Mouse (Mus musculus): Measurements from ENCODE around the gene Kcnd3. TPM values are rescaled to one million over a fixed set of nuclear protein-coding genes. Genes with fewer than 3 reads are reported as not detected.

Kcnd3 gene
- polyA plus RNA-seq, 1 experiment from 2014 or later = 0.10 TPM

DNA sequence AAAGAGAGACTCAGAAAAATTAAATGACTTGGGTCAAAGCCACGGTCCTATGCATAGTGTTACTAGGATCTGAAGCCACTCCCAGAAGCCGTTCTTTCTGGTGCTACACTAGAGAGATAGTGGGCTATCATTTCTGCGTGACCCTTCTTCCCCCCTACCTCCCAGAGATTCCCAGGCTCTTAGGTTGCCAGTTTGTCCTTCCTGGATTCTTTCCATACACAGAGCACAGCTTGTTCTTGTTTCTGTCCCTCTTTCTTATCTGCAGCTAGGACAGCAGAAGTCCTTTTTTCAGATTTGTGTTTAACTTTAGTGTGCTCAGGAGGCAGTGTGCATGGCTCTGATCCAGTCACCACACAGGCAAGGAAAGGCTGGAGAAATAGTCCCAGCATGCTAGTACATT is 52.1 kb downstream of the Kcnd3 start:
- Histone ChIP-seq H3K4me1 (replicated peaks) (no peaks in the 10 kb centered on the region), H3K4me3 (replicated peaks) (no peak overlapping the region), H3K9ac (no peak overlapping the region), H3K27me3 (no peaks in the 10 kb centered on the region), H3K4me2 (no peak overlapping the region), H3K9me3 (replicated peaks) (no peaks in the 10 kb centered on the region), H3K27ac (no peak overlapping the region), H3K36me3 (no peaks in the 10 kb centered on the region)
- WGBS (ENCODE audit: insufficient replicate concordance) = 55% methylated on average over 3 of the region's 3 CpGs
- DNase-seq = no peak
- ATAC-seq (ENCODE audit: low read depth) = no peak

DNA sequence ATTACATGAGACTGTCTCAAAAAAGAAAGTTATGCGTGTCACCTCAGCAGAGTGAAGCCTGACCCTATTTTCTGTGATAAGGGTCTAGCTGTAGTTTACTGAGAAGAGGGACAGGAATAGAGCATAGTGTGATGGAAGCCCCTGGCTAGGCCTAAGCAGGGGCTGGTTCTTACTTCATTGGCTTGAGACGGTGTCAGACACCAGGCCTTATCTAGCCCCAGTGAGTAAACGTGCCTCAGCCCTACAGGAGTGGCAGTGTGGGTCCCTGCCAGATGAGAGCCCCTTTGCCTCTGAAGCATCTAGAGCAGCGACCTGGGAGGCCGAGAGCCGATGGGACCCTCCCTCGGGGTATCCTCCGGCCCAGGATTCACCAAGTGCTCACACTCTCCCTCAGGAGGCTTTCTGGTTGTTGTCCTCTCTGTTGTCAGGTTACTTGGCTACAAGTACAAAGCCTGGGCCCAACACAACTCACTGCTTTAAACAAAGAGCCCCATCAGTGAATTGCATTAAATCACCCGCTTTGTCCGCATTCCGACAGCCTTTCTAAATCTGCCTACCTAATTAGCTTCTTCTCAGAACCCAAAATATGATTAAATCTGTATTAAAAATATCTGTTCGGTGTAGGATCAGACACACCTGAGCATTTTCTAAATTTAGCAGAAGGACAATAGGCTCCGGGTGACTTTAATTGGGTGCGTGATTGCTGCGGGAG is 53.2 kb downstream of the Kcnd3 start:
- no peak overlapping the region for H3K4me3 ChIP-seq (replicated peaks)
- no peaks in the 10 kb centered on the region for H3K4me1 ChIP-seq (replicated peaks)
- H3K36me3 ChIP-seq = no peaks in the 10 kb centered on the region
- no peak overlapping the region for H3K4me2 ChIP-seq
- H3K27me3 ChIP-seq = no peaks in the 10 kb centered on the region
- 61% methylated on average over 15 of the region's 15 CpGs for WGBS (ENCODE audit: insufficient replicate concordance)
- ATAC-seq (ENCODE audit: low read depth) (no peak), DNase-seq (no peak)
- no peak overlapping the region for H3K9ac ChIP-seq
- no peak overlapping the region for H3K27ac ChIP-seq
- no peaks in the 10 kb centered on the region for H3K9me3 ChIP-seq (replicated peaks)

DNA sequence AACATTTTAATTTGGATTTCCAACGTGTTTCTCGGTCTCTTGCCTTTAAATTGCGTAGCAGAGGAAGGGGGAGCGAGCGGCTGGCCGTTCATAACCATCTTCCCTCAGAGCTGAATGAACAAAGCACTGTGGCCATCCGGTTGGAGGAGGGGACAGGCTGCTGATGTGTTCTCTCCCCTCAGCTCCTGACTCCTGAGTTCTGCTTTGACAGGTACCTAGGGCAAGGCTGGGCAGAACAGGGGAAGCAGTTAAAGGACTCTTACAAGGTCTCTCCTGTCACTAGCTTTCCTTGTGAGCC is 53.7 kb downstream of the Kcnd3 start:
- no peaks in the 10 kb centered on the region for H3K9me3 ChIP-seq (replicated peaks)
- WGBS (ENCODE audit: insufficient replicate concordance) = 57% methylated on average over 7 of the region's 7 CpGs
- H3K4me1 ChIP-seq (replicated peaks) = no peaks in the 10 kb centered on the region
- no peak overlapping the region for H3K27ac ChIP-seq
- no peak overlapping the region for H3K9ac ChIP-seq
- ATAC-seq (ENCODE audit: low read depth) = no peak
- H3K27me3 ChIP-seq = no peaks in the 10 kb centered on the region
- no peaks in the 10 kb centered on the region for H3K36me3 ChIP-seq
- no peak overlapping the region for H3K4me3 ChIP-seq (replicated peaks)
- DNase-seq = no peak
- H3K4me2 ChIP-seq = no peak overlapping the region

DNA sequence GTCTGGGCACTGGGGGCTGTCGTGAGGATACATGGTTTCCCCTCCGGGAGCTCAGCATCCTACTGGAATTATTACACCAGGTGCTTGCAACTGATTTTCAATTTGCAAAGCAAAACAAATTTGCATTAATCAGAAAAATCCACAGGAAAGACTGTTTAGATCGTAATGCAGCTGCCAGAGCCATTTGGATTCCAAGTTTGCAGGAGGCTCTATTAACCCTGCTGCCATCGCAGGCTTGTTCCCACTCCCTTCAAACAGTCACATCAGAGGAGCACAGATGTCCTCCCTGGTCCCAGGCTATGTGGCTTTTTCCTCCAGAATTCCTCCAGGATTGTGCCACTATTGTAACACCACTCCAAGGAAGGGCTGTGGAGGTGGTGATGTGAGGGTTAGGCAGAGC is 54.5 kb downstream of the Kcnd3 start:
- Histone ChIP-seq H3K4me3 (replicated peaks) (no peak overlapping the region), H3K9me3 (replicated peaks) (no peaks in the 10 kb centered on the region), H3K4me2 (no peak overlapping the region), H3K4me1 (replicated peaks) (no peaks in the 10 kb centered on the region), H3K27ac (no peak overlapping the region), H3K36me3 (no peaks in the 10 kb centered on the region), H3K9ac (no peak overlapping the region), H3K27me3 (no peaks in the 10 kb centered on the region)
- 65% methylated on average over 4 of the region's 4 CpGs for WGBS (ENCODE audit: insufficient replicate concordance)
- ATAC-seq (ENCODE audit: low read depth) = no peak
- no peak for DNase-seq

DNA sequence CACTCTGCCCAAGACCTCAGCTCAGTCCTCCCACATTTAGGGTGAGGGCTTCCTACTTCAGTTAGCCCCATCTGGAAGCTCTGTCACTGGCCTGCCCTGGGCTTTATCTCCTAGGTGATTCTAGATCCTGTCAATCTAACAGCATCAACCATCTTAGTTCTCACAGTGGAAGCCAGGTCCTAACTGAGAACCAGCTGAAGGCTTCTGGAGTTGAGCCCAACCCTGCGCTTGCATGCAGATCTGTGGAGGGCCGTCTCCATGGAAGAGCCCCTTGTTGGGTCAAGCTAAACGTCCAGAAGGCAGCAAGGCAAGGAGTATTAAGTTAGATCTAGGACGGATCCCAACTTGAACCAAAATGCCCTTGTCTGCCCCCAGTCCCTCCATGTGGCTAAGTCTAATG is 57.2 kb downstream of the Kcnd3 start:
- Histone ChIP-seq H3K27ac (no peak overlapping the region), H3K4me3 (replicated peaks) (no peak overlapping the region), H3K27me3 (no peaks in the 10 kb centered on the region), H3K36me3 (no peaks in the 10 kb centered on the region), H3K4me1 (replicated peaks) (no peaks in the 10 kb centered on the region), H3K4me2 (no peak overlapping the region), H3K9me3 (replicated peaks) (no peaks in the 10 kb centered on the region), H3K9ac (no peak overlapping the region)
- DNase-seq = no peak
- WGBS (ENCODE audit: insufficient replicate concordance) = 61% methylated on average over 4 of the region's 4 CpGs
- no peak for ATAC-seq (ENCODE audit: low read depth)

DNA sequence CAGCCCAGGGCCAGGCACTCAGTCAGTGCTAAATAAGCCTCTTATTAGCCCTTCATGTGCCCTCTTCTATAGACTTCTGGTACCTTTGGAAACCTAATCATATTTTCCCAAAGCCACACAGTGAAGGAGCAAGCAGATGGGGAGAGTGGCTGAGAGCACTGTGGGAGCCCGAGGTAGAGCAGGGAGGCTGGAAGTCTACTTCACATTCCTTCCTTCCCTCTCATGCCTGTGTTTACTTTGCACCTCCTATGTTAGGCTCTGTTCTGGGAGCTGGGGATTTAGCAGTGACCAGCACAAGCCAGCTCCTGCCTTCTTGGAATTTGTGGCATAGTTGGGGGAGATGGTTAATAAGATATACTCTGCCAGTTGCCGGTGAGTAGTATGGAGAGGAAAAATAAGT is 59.7 kb downstream of the Kcnd3 start:
- Histone ChIP-seq H3K36me3 (no peaks in the 10 kb centered on the region), H3K27ac (no peak overlapping the region), H3K9me3 (replicated peaks) (no peaks in the 10 kb centered on the region), H3K4me2 (no peak overlapping the region), H3K27me3 (no peaks in the 10 kb centered on the region), H3K4me1 (replicated peaks) (no peaks in the 10 kb centered on the region), H3K4me3 (replicated peaks) (no peak overlapping the region), H3K9ac (no peak overlapping the region)
- DNase-seq = no peak
- 30% methylated on average over 2 of the region's 2 CpGs for WGBS (ENCODE audit: insufficient replicate concordance)
- ATAC-seq (ENCODE audit: low read depth) = no peak

DNA sequence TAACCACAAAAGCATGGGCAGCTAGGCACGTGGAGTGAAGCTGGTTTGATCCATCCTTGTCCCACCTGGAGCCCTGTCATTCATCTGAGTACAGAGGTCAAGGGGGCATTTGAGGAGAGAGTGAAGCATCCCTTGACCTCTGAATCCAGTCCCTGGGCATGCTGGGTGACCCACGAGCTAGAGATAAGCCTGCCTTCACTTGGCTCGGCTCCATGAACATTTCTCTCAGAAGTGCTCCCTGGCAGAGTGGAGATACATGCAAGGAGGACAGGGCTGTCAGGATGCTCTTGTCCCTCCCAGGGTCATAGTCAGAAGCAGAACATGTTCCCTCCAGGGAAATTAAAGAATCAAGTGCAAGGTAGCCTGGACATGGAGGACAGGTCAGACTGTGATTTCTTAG is 62.1 kb downstream of the Kcnd3 start:
- H3K27ac ChIP-seq = no peak overlapping the region
- 47% methylated on average over 3 of the region's 3 CpGs for WGBS (ENCODE audit: insufficient replicate concordance)
- ATAC-seq (ENCODE audit: low read depth) (no peak), DNase-seq (no peak)
- H3K36me3 ChIP-seq = no peaks in the 10 kb centered on the region
- no peaks in the 10 kb centered on the region for H3K4me1 ChIP-seq (replicated peaks)
- no peak overlapping the region for H3K9ac ChIP-seq
- H3K27me3 ChIP-seq = no peaks in the 10 kb centered on the region
- H3K4me2 ChIP-seq = no peak overlapping the region
- H3K4me3 ChIP-seq (replicated peaks) = no peak overlapping the region
- no peaks in the 10 kb centered on the region for H3K9me3 ChIP-seq (replicated peaks)

DNA sequence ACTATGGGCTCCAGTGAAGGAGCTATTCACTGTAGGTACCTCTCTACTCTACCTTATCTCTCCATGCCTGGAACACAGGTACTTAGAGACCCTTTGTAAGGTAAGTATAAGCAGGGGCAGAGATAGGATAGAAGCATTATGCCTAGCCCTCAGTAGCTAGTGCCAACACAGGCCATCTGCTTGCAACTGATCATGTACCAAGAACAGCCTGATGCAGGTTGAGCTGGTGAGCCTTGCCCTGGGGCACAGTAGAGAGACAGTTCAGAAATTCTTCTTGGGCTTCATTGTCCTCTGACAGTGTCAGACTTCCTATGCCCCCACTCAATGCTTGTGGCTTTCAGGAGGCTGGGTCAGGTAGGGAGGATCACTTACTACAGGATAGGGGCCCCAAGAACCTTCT is 62.9 kb downstream of the Kcnd3 start:
- DNase-seq = no peak
- no peak overlapping the region for H3K4me2 ChIP-seq

DNA sequence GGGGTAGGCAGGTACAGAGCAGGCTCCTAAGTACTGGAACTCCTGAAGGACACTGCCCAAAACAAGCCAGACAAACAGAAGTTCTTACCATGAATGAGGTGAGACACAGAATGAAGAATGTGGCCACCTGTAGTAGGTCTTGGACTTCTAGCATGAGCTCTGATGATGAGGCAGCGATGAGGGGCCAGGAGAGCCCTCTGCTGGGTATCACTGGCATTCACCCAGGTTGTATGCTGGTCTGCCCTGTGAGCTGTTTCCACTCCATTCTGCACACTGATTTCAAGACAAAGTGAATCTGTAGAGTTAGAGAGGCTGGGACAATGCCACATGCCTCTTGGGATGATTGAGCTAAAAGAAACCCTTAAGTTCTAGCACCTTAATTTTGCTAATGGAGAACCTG is 63.5 kb downstream of the Kcnd3 start:
- no peak overlapping the region for H3K9ac ChIP-seq
- no peaks in the 10 kb centered on the region for H3K4me1 ChIP-seq (replicated peaks)
- H3K36me3 ChIP-seq = no peaks in the 10 kb centered on the region
- no peak for DNase-seq
- H3K27ac ChIP-seq = no peak overlapping the region
- H3K4me3 ChIP-seq (replicated peaks) = no peak overlapping the region
- no peak overlapping the region for H3K4me2 ChIP-seq
- 63% methylated on average over 1 of the region's 1 CpGs for WGBS (ENCODE audit: insufficient replicate concordance)
- H3K9me3 ChIP-seq (replicated peaks) = no peaks in the 10 kb centered on the region
- no peak for ATAC-seq (ENCODE audit: low read depth)
- H3K27me3 ChIP-seq = 0 out of 2 replicates have a peak, but pooled peaks cover 3% of the 10 kb centered on the region

More for the DNA sequence above, 62.9 kb downstream of the Kcnd3 start:
- Histone ChIP-seq H3K9me3 (replicated peaks) (no peaks in the 10 kb centered on the region), H3K9ac (no peak overlapping the region), H3K4me3 (replicated peaks) (no peak overlapping the region), H3K27ac (no peak overlapping the region), H3K36me3 (no peaks in the 10 kb centered on the region), H3K27me3 (no peaks in the 10 kb centered on the region), H3K4me1 (replicated peaks) (no peaks in the 10 kb centered on the region)
- no peak for ATAC-seq (ENCODE audit: low read depth)

DNA sequence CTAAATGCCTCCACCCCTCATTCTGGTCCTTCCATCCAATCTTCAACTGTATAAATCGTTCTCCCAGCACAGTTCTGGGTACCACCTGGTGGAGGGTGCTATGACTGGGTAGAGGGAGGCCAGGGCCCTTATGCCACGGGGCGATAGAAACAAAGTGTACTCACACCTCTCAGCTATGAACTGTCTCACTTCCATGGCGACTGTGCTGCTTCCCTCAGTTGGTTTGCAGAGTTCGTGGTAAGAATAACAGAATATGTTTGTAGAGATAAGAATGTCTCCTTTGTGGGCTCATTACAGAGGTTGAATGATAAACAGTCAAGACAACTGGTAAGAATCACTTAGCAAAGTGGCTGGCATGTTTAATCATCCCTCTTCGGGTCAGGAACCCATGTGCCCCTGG is 68.3 kb downstream of the Kcnd3 start:
- WGBS (ENCODE audit: insufficient replicate concordance) = 29% methylated on average over 6 of the region's 6 CpGs
- Histone ChIP-seq H3K4me1 (replicated peaks) (no peaks in the 10 kb centered on the region), H3K4me2 (no peak overlapping the region), H3K27ac (no peak overlapping the region), H3K36me3 (no peaks in the 10 kb centered on the region), H3K27me3 (0 out of 2 replicates have a peak, but pooled peaks cover 4% of the 10 kb centered on the region), H3K4me3 (replicated peaks) (no peak overlapping the region), H3K9ac (no peak overlapping the region), H3K9me3 (replicated peaks) (no peaks in the 10 kb centered on the region)
- ATAC-seq (ENCODE audit: low read depth) (no peak), DNase-seq (no peak)

DNA sequence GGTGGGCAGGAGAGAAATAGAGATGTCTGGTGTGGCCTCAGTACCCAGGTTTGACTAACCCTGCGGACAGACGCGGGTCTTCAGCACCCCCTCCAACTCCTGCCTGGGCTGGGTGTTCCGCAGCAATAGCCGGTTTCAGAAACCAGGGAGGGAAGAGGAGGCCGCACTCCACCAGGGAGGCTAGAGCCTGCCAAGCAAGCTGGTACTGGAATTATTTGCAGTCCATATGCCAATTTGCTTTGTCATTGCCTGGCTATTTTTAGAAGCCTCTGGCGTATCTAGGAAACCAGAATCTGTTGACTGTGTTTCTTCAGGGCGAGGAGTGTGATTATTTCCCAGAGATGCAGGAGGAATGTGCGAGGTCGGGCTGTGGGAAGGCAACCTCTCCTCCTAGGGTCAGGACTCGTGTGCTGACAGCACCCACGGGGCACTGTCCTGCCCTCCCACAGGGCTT is 69.1 kb downstream of the Kcnd3 start:
- 0 out of 2 replicates have a peak, but pooled peaks cover 4% of the 10 kb centered on the region for H3K27me3 ChIP-seq
- H3K9ac ChIP-seq = no peak overlapping the region
- no peaks in the 10 kb centered on the region for H3K9me3 ChIP-seq (replicated peaks)
- no peaks in the 10 kb centered on the region for H3K4me1 ChIP-seq (replicated peaks)
- H3K4me3 ChIP-seq (replicated peaks) = no peak overlapping the region
- H3K36me3 ChIP-seq = no peaks in the 10 kb centered on the region
- WGBS (ENCODE audit: insufficient replicate concordance) = 43% methylated on average over 12 of the region's 12 CpGs
- ATAC-seq (ENCODE audit: low read depth) (no peak), DNase-seq (no peak)
- no peak overlapping the region for H3K27ac ChIP-seq
- no peak overlapping the region for H3K4me2 ChIP-seq

DNA sequence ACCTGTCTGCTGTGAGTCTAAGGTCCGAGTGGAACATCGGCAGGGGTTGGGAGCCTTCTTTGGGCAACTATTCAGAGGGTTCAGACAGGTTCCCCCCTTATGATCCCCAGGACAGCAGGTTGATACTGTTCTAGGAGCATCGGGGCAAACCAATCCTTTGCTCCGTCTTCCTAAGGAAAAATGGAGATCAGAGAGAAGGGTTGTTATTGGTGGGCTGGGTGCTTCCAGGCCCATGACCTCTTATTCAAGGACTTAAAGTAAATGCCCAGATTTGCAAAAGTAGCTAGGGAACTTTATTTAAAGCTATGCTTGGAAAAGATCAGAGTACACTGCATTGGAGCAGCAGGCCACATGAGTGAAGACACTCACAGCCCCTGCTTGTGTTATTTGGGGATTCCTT is 69.5 kb downstream of the Kcnd3 start:
- Histone ChIP-seq H3K4me3 (replicated peaks) (no peak overlapping the region), H3K9me3 (replicated peaks) (no peaks in the 10 kb centered on the region), H3K4me1 (replicated peaks) (no peaks in the 10 kb centered on the region), H3K27ac (no peak overlapping the region), H3K27me3 (0 out of 2 replicates have a peak, but pooled peaks cover 4% of the 10 kb centered on the region), H3K4me2 (no peak overlapping the region), H3K36me3 (no peaks in the 10 kb centered on the region), H3K9ac (no peak overlapping the region)
- 73% methylated on average over 4 of the region's 4 CpGs for WGBS (ENCODE audit: insufficient replicate concordance)
- ATAC-seq (ENCODE audit: low read depth) (no peak), DNase-seq (no peak)
